ENCODE assay signal across 34 mouse cellular contexts in the genomic region with DNA sequence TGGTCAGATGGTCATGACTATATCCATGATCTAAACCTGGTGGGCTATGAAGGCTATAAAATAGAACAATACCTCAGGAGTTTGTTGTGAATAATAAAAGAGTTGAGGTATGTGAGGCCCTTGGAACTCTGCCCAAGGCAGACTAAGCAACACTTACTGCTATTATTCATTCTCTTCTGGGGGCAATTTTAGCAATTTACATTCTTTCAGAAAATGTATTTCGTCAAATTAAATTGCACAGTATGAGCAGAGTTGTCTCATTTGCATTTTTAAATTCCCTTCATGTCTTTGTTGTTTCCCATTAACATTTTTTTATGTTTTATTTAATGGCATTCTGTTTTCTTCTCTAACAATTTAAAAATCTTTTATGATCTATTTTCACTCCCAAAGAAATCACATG. TPM values are rescaled to one million over a fixed set of nuclear protein-coding genes. Genes with fewer than 3 reads are reported as not detected.
DNase-seq lines count a peak whose midpoint lies in the region; ATAC-seq lines count a peak whose summit lies in the region.
"Had no signal": no experiment of that assay in that cellular context is flagged by ENCODE, and none has a peak within 500 bp of the region (broad histone marks: within the 10 kb centered on the region; RNA-seq: fewer than 3 reads in every experiment).

No protein-coding gene starts in this region.

- DNase-seq in forebrain, embryonic 14.5 days (ENCODE audit: low spot score), result peak; percentile 16
- DNase-seq in hindbrain, embryonic 14.5 days (ENCODE audit: low spot score), result no peak
- no peak for DNase-seq in neural tube, embryonic 10.5 days (ENCODE audit: extremely low spot score, low spot score)
- no peak for DNase-seq in left cerebral cortex, adult 9 months (ENCODE audit: low spot score in 2 of 2)
- DNase-seq: adrenal gland, adult 2 months; adrenal gland, postnatal 14 days; B cell, adult 2 months; cerebellum, adult 11-12 months; cerebellum, adult 8-10 months; cerebellum, postnatal 10 days; cerebellum, postnatal 36 days; embryo, embryonic 11 days; gastrocnemius, adult 2 months; gastrocnemius, postnatal 14 days; heart, adult 11 months; heart, postnatal 4 days; kidney, adult 2 months had no signal

- 56% methylated on average over 1 of the region's 1 CpGs for WGBS in forebrain, embryonic 14.5 days
- WGBS in forebrain, embryonic 13.5 days, result 68% methylated on average over 1 of the region's 1 CpGs
- 69% methylated on average over 1 of the region's 1 CpGs for WGBS in hindbrain, embryonic 13.5 days
- WGBS in hindbrain, embryonic 14.5 days, result 48% methylated on average over 1 of the region's 1 CpGs
- 61% methylated on average over 1 of the region's 1 CpGs for WGBS in neural tube, embryonic 13.5 days
- 41% methylated on average over 1 of the region's 1 CpGs for WGBS in neural tube, embryonic 15.5 days

- no peaks in the 10 kb centered on the region for H3K36me3 ChIP-seq in forebrain, embryonic 14.5 days (ENCODE audit: control insufficient read depth, insufficient read depth, low read length)
- H3K36me3 ChIP-seq in forebrain, embryonic 13.5 days (ENCODE audit: poor library complexity, severe bottlenecking), result no peaks in the 10 kb centered on the region
- H3K36me3 ChIP-seq in hindbrain, embryonic 13.5 days, result no peaks in the 10 kb centered on the region
- no peaks in the 10 kb centered on the region for H3K36me3 ChIP-seq in hindbrain, embryonic 14.5 days (replicated peaks; ENCODE audit: control insufficient read depth, insufficient read depth)
- H3K36me3 ChIP-seq in neural tube, embryonic 13.5 days, result no peaks in the 10 kb centered on the region
- H3K36me3 ChIP-seq in neural tube, embryonic 15.5 days, result no peaks in the 10 kb centered on the region
- H3K36me3 ChIP-seq: embryonic facial prominence, embryonic 15.5 days; forebrain, embryonic 15.5 days; G1E; hindbrain, embryonic 12.5 days had no signal

- H3K4me1 ChIP-seq in forebrain, embryonic 14.5 days (ENCODE audit: control insufficient read depth, insufficient read depth, low read length), result no peaks in the 10 kb centered on the region
- H3K4me1 ChIP-seq in forebrain, embryonic 13.5 days, result no peaks in the 10 kb centered on the region
- H3K4me1 ChIP-seq in hindbrain, embryonic 13.5 days (replicated peaks), result no peaks in the 10 kb centered on the region
- no peaks in the 10 kb centered on the region for H3K4me1 ChIP-seq in hindbrain, embryonic 14.5 days (replicated peaks; ENCODE audit: control insufficient read depth, insufficient read depth, low read length)
- H3K4me1 ChIP-seq in neural tube, embryonic 13.5 days (replicated peaks), result no peaks in the 10 kb centered on the region
- no peaks in the 10 kb centered on the region for H3K4me1 ChIP-seq in neural tube, embryonic 15.5 days
- H3K4me1 ChIP-seq: embryonic facial prominence, embryonic 15.5 days; forebrain, embryonic 15.5 days; hindbrain, embryonic 12.5 days had no signal

- H3K4me3 ChIP-seq in forebrain, embryonic 14.5 days (ENCODE audit: low read depth, low read length), result no peak overlapping the region
- H3K4me3 ChIP-seq in forebrain, embryonic 13.5 days, result no peak overlapping the region
- H3K4me3 ChIP-seq in hindbrain, embryonic 13.5 days, result no peak overlapping the region
- H3K4me3 ChIP-seq in hindbrain, embryonic 14.5 days (replicated peaks; ENCODE audit: low read length), result no peak overlapping the region
- H3K4me3 ChIP-seq in neural tube, embryonic 13.5 days, result no peak overlapping the region
- H3K4me3 ChIP-seq in neural tube, embryonic 15.5 days (replicated peaks), result no peak overlapping the region
- H3K4me3 ChIP-seq: embryonic facial prominence, embryonic 15.5 days; forebrain, embryonic 15.5 days; gastrocnemius, adult 2 months; hindbrain, embryonic 12.5 days had no signal

- H3K9me3 ChIP-seq in forebrain, embryonic 14.5 days (replicated peaks; ENCODE audit: control insufficient read depth, low read length), result no peaks in the 10 kb centered on the region
- no peaks in the 10 kb centered on the region for H3K9me3 ChIP-seq in forebrain, embryonic 13.5 days (replicated peaks)
- no peaks in the 10 kb centered on the region for H3K9me3 ChIP-seq in hindbrain, embryonic 13.5 days
- no peaks in the 10 kb centered on the region for H3K9me3 ChIP-seq in hindbrain, embryonic 14.5 days (ENCODE audit: control insufficient read depth, low read length)
- H3K9me3 ChIP-seq in neural tube, embryonic 13.5 days, result no peaks in the 10 kb centered on the region
- H3K9me3 ChIP-seq in neural tube, embryonic 15.5 days (replicated peaks), result no peaks in the 10 kb centered on the region
- H3K9me3 ChIP-seq: embryonic facial prominence, embryonic 15.5 days; forebrain, embryonic 15.5 days; G1E had no signal

- ATAC-seq in forebrain, embryonic 14.5 days, result no peak
- ATAC-seq in forebrain, embryonic 13.5 days, result no peak
- ATAC-seq in hindbrain, embryonic 13.5 days (ENCODE audit: low FRiP score), result 0 out of 2 replicates have a peak, but pooled peaks have one; percentile 39
- no peak for ATAC-seq in hindbrain, embryonic 14.5 days (ENCODE audit: low FRiP score)
- peak; percentile 53; the same call in 1 of the 2 replicates for ATAC-seq in neural tube, embryonic 13.5 days (ENCODE audit: low read depth)
- ATAC-seq in neural tube, embryonic 15.5 days (ENCODE audit: low FRiP score), result peak; percentile 80
- ATAC-seq: forebrain, embryonic 15.5 days; intestine, postnatal 0 days had no signal

- H3K9ac ChIP-seq in forebrain, embryonic 14.5 days (ENCODE audit: low read length), result no peak overlapping the region
- H3K9ac ChIP-seq in forebrain, embryonic 13.5 days, result no peak overlapping the region
- H3K9ac ChIP-seq in hindbrain, embryonic 13.5 days, result no peak overlapping the region
- no peak overlapping the region for H3K9ac ChIP-seq in hindbrain, embryonic 14.5 days
- H3K9ac ChIP-seq in neural tube, embryonic 13.5 days, result no peak overlapping the region
- H3K9ac ChIP-seq in neural tube, embryonic 15.5 days (replicated peaks), result no peak overlapping the region
- H3K9ac ChIP-seq: embryonic facial prominence, embryonic 15.5 days; forebrain, embryonic 15.5 days; hindbrain, embryonic 12.5 days had no signal

- no peaks in the 10 kb centered on the region for H3K27me3 ChIP-seq in forebrain, embryonic 14.5 days (replicated peaks; ENCODE audit: control insufficient read depth, insufficient read depth, low read length)
- no peaks in the 10 kb centered on the region for H3K27me3 ChIP-seq in forebrain, embryonic 13.5 days
- no peaks in the 10 kb centered on the region for H3K27me3 ChIP-seq in hindbrain, embryonic 13.5 days
- H3K27me3 ChIP-seq in hindbrain, embryonic 14.5 days (ENCODE audit: control insufficient read depth, insufficient read depth, low read length), result no peaks in the 10 kb centered on the region
- H3K27me3 ChIP-seq in neural tube, embryonic 13.5 days, result no peaks in the 10 kb centered on the region
- no peaks in the 10 kb centered on the region for H3K27me3 ChIP-seq in neural tube, embryonic 15.5 days (replicated peaks)
- H3K27me3 ChIP-seq: CH12.LX; embryonic facial prominence, embryonic 15.5 days; forebrain, embryonic 15.5 days; hindbrain, embryonic 12.5 days had no signal

- H3K4me2 ChIP-seq in forebrain, embryonic 14.5 days (ENCODE audit: low read length), result no peak overlapping the region
- no peak overlapping the region for H3K4me2 ChIP-seq in forebrain, embryonic 13.5 days
- H3K4me2 ChIP-seq in hindbrain, embryonic 13.5 days, result no peak overlapping the region
- H3K4me2 ChIP-seq in hindbrain, embryonic 14.5 days (replicated peaks), result no peak overlapping the region
- H3K4me2 ChIP-seq in neural tube, embryonic 13.5 days, result no peak overlapping the region
- no peak overlapping the region for H3K4me2 ChIP-seq in neural tube, embryonic 15.5 days
- H3K4me2 ChIP-seq: embryonic facial prominence, embryonic 15.5 days; forebrain, embryonic 15.5 days; heart, embryonic 11.5 days; hindbrain, embryonic 12.5 days had no signal

- H3K27ac ChIP-seq in forebrain, embryonic 14.5 days (ENCODE audit: low read depth, low read length), result no peak overlapping the region
- H3K27ac ChIP-seq in forebrain, embryonic 13.5 days, result no peak overlapping the region
- H3K27ac ChIP-seq in hindbrain, embryonic 13.5 days, result no peak overlapping the region
- no peak overlapping the region for H3K27ac ChIP-seq in hindbrain, embryonic 14.5 days
- H3K27ac ChIP-seq in neural tube, embryonic 13.5 days (replicated peaks), result no peak overlapping the region
- no peak overlapping the region for H3K27ac ChIP-seq in neural tube, embryonic 15.5 days (replicated peaks)
- H3K27ac ChIP-seq: embryonic facial prominence, embryonic 15.5 days; forebrain, embryonic 15.5 days; gastrocnemius, adult 2 months; hindbrain, embryonic 12.5 days had no signal

RNA-seq across cellular contexts. Expression of a gene that starts 34.5 kb away (rescaled TPM):
- polyA plus RNA-seq in forebrain, embryonic 14.5 days (2014; fragmentation: Nextera tagmentation; extraction: Ambion mirVana), result 0.62 and 1.7 TPM in 2 replicates
- 0.92 and 1.8 TPM in 2 replicates for polyA plus RNA-seq in forebrain, embryonic 13.5 days (2015; fragmentation: Nextera tagmentation; extraction: Ambion mirVana)
- 1.2 TPM in 2 replicates for polyA plus RNA-seq in hindbrain, embryonic 13.5 days (2015; fragmentation: Nextera tagmentation; extraction: Ambion mirVana)
- polyA plus RNA-seq in hindbrain, embryonic 14.5 days (2014; fragmentation: Nextera tagmentation; extraction: Ambion mirVana), result 2.3 and 3.6 TPM in 2 replicates
- 1.1 and 1.5 TPM in 2 replicates for polyA plus RNA-seq in neural tube, embryonic 13.5 days (2015; fragmentation: Nextera tagmentation; extraction: Ambion mirVana)
- polyA plus RNA-seq in neural tube, embryonic 15.5 days (2015; fragmentation: Nextera tagmentation; extraction: Ambion mirVana), result 3.3 and 3.4 TPM in 2 replicates
- polyA plus RNA-seq: adrenal gland, adult 2 months; embryonic facial prominence, embryonic 11.5 days; embryonic facial prominence, embryonic 15.5 days; G1E; heart, embryonic 11.5 days; heart, embryonic 14.5 days; heart, postnatal 0 days; kidney, adult 2 months had no signal

RNA-seq across cellular contexts. Expression of a gene that starts 37.8 kb away (rescaled TPM):
- not detected in 2 replicates for polyA plus RNA-seq in forebrain, embryonic 14.5 days (2014; fragmentation: Nextera tagmentation; extraction: Ambion mirVana)
- polyA plus RNA-seq in forebrain, embryonic 13.5 days (2015; fragmentation: Nextera tagmentation; extraction: Ambion mirVana), result not detected in 2 replicates
- not detected in 2 replicates for polyA plus RNA-seq in hindbrain, embryonic 13.5 days (2015; fragmentation: Nextera tagmentation; extraction: Ambion mirVana)
- not detected in 2 replicates for polyA plus RNA-seq in hindbrain, embryonic 14.5 days (2014; fragmentation: Nextera tagmentation; extraction: Ambion mirVana)
- not detected in 2 replicates for polyA plus RNA-seq in neural tube, embryonic 13.5 days (2015; fragmentation: Nextera tagmentation; extraction: Ambion mirVana)
- polyA plus RNA-seq in neural tube, embryonic 15.5 days (2015; fragmentation: Nextera tagmentation; extraction: Ambion mirVana), result not detected in 2 replicates
- polyA plus RNA-seq: adrenal gland, adult 2 months; cortical plate, adult 2 months; embryonic facial prominence, embryonic 11.5 days; embryonic facial prominence, embryonic 15.5 days; forebrain, embryonic 15.5 days; frontal cortex, adult 2 months; G1E; heart, embryonic 11.5 days; heart, embryonic 14.5 days; heart, postnatal 0 days; hindbrain, embryonic 12.5 days; intestine, embryonic 14.5 days; intestine, postnatal 0 days; kidney, adult 2 months had no signal

Comparison
In these comparisons a context has a peak if more than half of its experiments do, and no peak if none do; other contexts are left out.
1. ATAC-seq: peak in hindbrain, embryonic 13.5 days (single experiment), neural tube, embryonic 13.5 days (single experiment) and neural tube, embryonic 15.5 days (single experiment); none in forebrain, embryonic 14.5 days (single experiment), forebrain, embryonic 13.5 days (single experiment) and hindbrain, embryonic 14.5 days (single experiment).